Comparison of ENCODE assay signal across 17 mouse cellular contexts in the genomic region with DNA sequence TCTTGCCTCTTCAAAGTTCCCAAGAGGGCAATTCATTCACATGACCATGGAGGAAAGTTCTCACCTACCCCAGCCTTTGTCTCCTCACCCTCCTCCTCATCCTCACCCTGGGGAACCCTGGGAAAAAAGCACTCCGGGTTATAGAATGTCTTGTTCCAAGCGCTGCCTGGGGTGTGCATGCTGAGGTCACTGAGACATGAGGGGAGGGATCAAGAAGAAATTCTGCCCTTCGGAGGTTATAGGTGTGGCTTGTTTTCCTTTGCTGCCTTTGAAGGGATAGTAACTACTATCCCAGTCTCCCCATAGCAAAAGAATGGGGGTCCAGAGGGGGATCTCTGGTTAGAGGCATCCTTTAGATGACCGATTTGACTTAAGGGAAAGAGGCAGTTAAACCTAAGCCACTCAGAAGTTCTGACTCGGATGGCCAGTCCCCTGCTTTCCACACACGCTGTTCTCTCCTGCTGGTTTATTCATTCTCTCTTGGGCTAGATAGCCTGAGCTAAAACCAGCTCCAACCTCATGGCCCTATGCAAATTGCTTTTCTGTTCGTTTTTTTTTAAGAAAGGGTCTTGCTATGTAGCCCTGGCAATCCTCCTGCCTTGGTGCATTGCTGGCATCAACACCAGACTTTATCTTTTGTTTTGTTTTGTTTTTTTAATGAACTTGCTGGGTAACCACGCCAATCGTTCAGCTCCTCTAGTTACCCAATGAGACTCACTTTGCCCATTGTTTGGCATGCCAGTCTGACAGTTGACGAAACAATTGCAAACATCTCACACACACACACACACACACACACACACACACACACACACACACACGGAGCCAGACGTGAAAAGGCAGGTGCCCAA.
"Had no signal": no experiment of that assay in that cellular context is flagged by ENCODE, and none has a peak within 500 bp of the region (broad histone marks: within the 10 kb centered on the region; RNA-seq: fewer than 3 reads in every experiment).

No protein-coding gene starts in this region.

- H3K36me3 ChIP-seq: kidney, embryonic 15.5 days; limb, embryonic 12.5 days; limb, embryonic 15.5 days; lung, embryonic 15.5 days had no signal

- H3K4me3 ChIP-seq: kidney, embryonic 15.5 days; limb, embryonic 12.5 days; limb, embryonic 15.5 days; lung, embryonic 15.5 days had no signal

- H3K27me3 ChIP-seq: kidney, embryonic 15.5 days; limb, embryonic 12.5 days; limb, embryonic 15.5 days; lung, embryonic 15.5 days had no signal

- ATAC-seq: liver, postnatal 0 days had no signal

- H3K4me2 ChIP-seq: kidney, embryonic 15.5 days; limb, embryonic 12.5 days; limb, embryonic 15.5 days; liver, embryonic 11.5 days; lung, embryonic 15.5 days; midbrain, embryonic 11.5 days had no signal

- H3K9ac ChIP-seq: kidney, embryonic 15.5 days; limb, embryonic 12.5 days; limb, embryonic 15.5 days; liver, embryonic 14.5 days; liver, postnatal 0 days; lung, embryonic 15.5 days had no signal

- H3K27ac ChIP-seq: limb, embryonic 12.5 days; limb, embryonic 15.5 days; liver, embryonic 14.5 days; stomach, postnatal 0 days had no signal

- H3K9me3 ChIP-seq: kidney, embryonic 15.5 days; limb, embryonic 12.5 days; limb, embryonic 15.5 days; lung, embryonic 15.5 days had no signal

- DNase-seq: kidney, postnatal 10 days; kidney, postnatal 4 days; left cerebral cortex, postnatal 4 days; liver, postnatal 0 days; lung, postnatal 14 days; lung, postnatal 4 days; midbrain, embryonic 14.5 days; thymus, adult 2 months; thymus, postnatal 14 days had no signal
